Mouse (Mus musculus) T-helper 2 cell (primary cell): Measurements from ENCODE around the gene Zfp169.

Source experiments
- in situ Hi-C: fragments of 300-600 bp; cut with MboI, MseI; formaldehyde crosslinking; loops from one replicate; pipeline ENCODE4 v1.15.1; 2025; ENCODE audit warnings: high pct_unique_total_duplicates

Zfp169 gene

DNA sequence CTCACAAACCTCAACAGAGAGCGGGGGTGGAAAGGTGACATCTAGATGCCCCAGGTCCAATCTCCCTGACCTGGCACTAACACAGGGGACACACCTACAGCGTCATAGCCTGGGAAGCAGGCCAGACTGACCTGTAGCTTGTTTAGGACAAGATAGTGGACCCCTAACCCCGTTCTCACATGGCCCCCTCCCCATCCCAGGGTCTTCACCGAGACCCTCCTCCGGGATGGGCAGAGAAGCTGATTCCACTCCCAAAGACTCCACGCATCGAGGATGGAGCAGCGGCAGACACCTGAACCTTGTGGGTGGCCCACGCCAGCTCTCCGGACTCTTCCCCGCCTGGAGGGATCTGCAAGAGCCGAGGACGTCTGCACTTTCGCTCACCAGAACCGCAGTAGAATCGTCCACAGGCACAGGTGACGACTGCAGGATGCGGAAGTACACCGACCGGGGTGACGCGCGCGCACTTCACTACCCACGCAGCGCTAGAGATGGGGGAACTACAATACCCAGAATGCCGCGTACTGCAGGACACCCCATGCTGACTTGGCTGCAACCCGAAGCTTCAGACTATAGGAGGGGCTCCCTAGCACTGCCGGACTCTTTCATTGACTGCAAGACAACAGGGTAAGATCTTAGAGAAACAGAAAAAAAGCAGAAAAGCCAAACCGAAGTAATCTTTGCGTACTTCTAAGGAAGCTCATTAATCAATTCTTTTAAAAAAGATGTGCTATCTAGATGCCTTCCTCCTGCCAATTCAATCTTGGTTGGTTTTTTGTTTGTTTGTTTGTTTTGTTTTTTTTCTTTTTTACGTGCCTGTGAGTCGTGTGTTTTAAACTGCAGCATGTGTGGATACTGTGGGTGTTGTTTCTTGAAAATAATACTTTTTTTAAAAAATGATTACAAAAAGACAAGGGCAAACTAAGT is at the start of gene Zfp169, which contains the start of gene A830005F24Rik:
Zfp169 (minus strand) TSS at position 449 of the 927 bp plus-strand sequence.
A830005F24Rik (plus strand) TSS at position 568 of the 927 bp plus-strand sequence.
- in situ Hi-C loops, result loop anchor here (5.0 kb wide), 1 partner anchor 1456 kb away; no protein-coding TSS in a partner anchor

- in situ Hi-C loops, result no loop called here
Observed at GRCm38 (mm10) chr13:48562336-48562735, 49.1 kb upstream of the Zfp169 start.

GRCm38 (mm10) chr13:48561481-48561880 is 48.2 kb upstream of the Zfp169 start:
- in situ Hi-C loops, result no loop called here

DNA sequence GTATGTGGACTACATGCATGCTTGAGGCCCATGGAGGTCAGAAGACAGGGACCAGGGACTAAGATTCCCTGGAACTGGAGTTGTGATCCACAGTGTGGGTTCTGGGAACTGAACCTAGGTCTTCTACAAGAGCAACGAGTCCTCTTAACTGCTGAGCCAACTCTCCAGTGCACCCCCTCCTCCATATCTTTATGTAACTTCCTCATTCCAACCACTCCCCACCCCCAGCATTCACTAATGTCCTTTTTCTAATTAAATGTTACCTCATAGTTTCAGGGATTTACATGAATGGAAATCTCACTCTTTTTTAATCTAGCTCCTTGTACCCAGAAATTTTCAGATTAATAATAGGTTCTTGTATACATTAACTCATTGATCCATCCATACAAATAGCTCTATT is 42.7 kb upstream of the Zfp169 start:
- in situ Hi-C loops, result no loop called here

DNA sequence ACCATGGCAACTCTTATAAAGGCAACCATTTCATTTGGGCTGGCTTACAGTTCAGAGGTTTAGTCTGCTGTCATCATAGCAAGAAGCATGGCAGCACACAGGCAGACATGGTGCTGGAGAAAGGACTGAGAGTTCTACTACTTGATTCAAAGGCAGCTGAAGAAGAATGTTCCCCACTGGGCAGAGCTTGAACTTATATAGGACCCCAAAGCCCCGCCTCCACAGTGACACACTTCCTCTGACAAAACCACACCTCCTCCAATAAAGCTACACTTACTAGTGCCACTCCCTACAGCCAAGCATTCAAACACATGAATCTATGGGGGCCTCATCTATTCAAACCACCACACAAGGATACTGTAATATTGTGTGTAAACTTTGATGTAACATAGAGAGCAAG is 41.3 kb upstream of the Zfp169 start:
- in situ Hi-C loops, result no loop called here

DNA sequence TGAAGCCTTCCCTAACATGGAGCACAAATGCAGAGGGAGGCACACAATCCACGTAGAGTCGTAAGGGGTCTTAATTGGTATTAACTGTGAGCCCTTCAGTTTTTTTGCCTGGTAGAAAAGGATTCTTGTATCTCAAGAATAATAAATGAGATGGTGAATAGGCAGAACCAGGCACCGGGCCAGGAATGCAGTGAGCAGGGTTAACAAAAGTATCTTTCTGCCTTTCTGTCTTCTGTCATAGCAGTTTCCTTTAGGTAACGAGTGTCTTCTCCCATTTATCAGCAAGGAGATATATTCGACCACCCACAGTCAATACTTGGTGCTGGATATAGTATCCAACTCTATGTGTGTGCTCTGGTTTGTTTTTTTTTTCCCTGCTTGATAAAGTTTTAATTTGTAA is 40.3 kb upstream of the Zfp169 start:
- in situ Hi-C loops, result no loop called here

GRCm38 (mm10) chr13:48552181-48553090 is 39.2 kb upstream of the Zfp169 start:
- in situ Hi-C loops, result no loop called here

- in situ Hi-C loops, result no loop called here
Observed at GRCm38 (mm10) chr13:48548296-48548695, 35.0 kb upstream of the Zfp169 start.

- in situ Hi-C loops, result no loop called here
Observed at GRCm38 (mm10) chr13:48547623-48548022, 34.4 kb upstream of the Zfp169 start.

- in situ Hi-C loops, result no loop called here
Observed at GRCm38 (mm10) chr13:48546330-48546917, 33.2 kb upstream of the Zfp169 start.

DNA sequence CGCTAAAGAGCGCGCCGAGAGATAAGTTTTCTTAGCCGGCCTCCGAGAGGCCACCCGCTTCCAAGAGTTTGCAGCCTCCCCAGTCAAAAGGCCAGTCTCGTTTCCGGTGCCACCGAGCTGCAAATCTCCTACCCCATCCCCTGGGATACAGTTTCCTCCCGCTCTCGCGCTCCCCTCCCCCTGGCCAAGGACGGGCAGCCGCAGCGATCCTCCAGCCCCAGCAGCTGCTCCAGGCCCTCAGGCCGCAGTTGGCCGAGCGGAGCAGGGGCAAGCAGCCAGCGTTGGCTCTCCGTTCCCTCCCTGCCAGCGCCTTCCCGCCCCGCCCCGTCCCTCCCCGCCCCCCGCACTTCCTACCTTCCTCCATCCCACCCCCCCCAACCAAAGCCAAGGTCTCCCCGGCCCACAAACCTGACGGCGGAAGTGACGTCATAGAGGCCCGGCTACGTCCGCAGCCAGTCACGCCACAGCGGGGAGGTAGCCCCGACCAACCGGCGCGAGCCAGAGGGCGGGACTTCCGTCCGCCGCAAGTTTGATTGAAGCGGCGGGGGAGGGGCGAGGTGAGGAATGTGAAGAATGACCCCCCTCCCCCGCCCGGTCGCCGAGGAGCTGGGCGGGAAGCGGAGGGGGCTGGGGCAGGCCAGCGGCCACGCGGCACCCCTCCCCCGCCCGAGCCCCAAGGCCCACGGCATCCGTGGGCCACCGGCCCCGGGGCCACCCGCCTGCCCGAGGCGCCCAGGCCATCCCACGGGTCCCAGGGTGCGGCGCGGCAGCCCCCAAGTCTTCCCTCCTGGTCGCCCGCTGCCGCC is 32.4 kb upstream of the Zfp169 start:
- in situ Hi-C loops, result no loop called here

GRCm38 (mm10) chr13:48544867-48545266 is 31.6 kb upstream of the Zfp169 start:
- in situ Hi-C loops, result no loop called here

DNA sequence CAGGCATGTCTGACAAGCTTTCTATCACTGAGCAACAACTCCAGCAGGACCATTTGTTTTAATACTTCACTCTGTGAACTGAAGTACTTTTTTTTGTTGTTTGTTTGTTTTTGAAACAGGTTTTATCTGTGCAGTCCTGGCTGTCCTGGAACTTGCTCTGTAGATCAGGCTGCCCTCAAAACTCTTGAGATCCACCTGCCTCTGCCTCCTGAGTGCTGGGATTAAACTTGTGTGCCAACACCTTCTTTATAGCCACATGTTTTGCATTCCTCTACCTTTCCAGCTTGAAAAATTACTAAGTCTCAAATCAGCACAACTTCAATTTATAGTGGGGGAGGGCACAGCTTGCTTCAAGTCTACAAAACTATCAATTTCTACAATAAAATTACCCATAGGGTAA is 31.1 kb upstream of the Zfp169 start:
- in situ Hi-C loops, result no loop called here

GRCm38 (mm10) chr13:48540488-48540887 is 27.2 kb upstream of the Zfp169 start:
- in situ Hi-C loops, result no loop called here

DNA sequence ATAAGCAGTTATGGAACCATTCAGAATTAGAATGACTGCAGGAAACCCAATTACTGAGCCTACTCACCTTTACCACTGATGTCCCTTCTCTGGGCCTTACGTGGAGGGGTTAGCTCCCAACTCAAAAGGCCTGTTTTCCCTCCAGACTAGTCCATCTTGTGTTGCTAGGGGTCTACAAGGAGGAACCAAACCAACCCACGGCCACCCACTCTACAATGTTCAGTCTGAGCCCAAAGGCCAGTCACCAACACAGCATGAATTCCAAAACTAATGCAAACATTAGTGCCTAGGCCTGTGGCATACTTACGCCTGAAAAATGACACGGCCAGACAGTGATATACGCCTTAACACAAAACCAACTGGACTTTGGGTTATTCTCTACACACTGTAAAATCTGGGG is 20.2 kb upstream of the Zfp169 start:
- in situ Hi-C loops, result no loop called here

GRCm38 (mm10) chr13:48531448-48531847 is 18.2 kb upstream of the Zfp169 start:
- in situ Hi-C loops, result no loop called here

DNA sequence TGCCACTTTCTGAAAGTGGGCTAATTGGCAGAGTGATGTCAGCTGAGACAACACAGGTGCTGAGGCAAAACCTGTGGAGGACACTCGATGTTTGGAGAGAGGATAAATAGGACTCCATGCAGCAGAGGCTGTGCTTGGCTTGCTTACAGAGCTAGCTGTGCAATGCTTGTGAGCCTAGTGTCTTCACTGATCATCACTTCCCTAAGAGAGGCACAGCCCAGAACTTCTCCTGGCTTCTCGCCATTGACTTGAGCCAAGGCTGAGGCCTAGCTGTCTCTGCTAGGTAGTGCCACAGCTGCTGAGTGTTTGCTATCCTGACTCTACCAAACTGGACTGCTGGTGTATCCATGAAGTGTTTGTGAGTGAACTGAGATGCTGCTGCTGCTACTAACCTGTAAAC is 17.4 kb upstream of the Zfp169 start:
- in situ Hi-C loops, result no loop called here

GRCm38 (mm10) chr13:48529028-48529427 is 15.8 kb upstream of the Zfp169 start:
- in situ Hi-C loops, result no loop called here

- in situ Hi-C loops, result no loop called here
Observed at GRCm38 (mm10) chr13:48528123-48528871, 15.0 kb upstream of the Zfp169 start.

GRCm38 (mm10) chr13:48525745-48526144 is 12.5 kb upstream of the Zfp169 start:
- in situ Hi-C loops, result no loop called here
